Mouse (Mus musculus) 3134 (cell line): ENCODE measurements around the gene Grin2d.

ENCODE experiments used
- DNase-seq: peaks from one replicate; pipeline ENCODE4 v3.0.0-alpha.2; 2011; ENCODE audit warnings: low spot score; ENCODE audit not compliant: insufficient read length; ENCODE audit errors: extremely low read depth

The Grin2d gene

DNA sequence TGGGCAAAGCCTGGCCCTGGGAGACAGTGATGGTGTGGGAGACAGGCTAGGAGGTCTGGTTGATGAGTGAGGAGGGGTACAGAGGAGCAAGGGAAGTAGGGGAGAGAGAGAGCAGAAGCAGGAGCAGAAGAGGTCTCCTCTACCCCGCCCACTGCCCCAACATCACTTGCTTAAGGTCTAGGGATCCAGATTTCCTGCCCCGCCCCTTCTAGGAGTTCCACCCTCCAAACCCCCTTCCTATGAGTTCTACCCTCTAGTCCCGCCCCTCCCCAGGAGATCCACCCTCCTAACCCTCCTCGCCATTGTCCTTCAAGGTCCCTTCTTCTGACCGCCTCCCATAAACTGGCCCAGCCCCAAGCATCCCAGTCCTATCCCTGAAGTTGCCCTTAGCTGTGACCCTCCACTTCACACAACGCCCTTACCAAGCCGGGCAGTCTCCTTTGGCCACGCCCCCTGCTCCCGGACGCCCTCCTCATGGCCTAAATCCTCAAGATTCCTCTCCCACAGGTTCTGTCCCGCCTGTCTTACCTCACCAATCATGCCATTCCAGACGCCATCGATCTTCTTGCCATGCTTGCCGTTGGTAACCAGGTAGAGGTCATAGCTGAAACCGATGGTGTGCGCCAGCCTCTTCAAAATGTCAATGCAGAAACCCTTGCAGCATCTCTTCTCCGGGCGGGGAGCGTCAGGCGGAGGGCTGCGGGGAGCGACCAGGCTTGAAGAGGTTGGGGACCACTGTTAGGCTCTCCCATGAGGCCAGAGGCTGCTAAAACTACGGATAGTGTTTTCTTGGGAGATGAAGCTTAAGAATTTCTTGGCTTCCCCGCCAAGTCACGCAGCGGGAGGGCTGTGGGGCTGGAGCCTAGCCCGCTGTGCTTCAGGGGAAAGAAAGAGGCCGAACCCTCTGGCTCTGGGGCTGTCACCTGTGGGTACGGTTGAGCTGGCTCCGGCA is 21.0 kb downstream of the Grin2d start:
- no peak for DNase-seq

GRCm38 (mm10) chr7:45853089-45853488 is 25.1 kb downstream of the Grin2d start:
- DNase-seq: no peak

DNA sequence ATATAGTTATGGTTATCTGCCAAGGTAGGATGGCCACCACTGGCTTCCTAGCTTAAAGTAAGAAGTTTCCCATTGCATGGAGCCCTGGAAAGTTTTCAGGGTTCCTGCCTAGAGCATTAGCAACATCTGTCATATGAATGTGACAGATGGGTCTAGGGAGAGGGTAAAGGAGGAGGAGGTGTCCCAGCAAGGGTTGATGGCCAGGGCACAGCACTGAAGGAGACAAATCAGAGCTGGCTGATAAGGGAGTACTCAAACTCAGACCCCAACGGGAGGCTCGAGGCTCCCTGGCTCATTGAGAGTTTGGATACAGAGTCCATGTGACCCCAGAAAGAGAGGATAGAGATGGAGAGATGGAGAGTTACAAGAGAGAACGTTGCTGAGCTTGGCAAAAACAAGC is 27.5 kb downstream of the Grin2d start:
- DNase-seq: no peak

GRCm38 (mm10) chr7:45848447-45849027 is 29.6 kb downstream of the Grin2d start:
- DNase-seq: no peak

DNA sequence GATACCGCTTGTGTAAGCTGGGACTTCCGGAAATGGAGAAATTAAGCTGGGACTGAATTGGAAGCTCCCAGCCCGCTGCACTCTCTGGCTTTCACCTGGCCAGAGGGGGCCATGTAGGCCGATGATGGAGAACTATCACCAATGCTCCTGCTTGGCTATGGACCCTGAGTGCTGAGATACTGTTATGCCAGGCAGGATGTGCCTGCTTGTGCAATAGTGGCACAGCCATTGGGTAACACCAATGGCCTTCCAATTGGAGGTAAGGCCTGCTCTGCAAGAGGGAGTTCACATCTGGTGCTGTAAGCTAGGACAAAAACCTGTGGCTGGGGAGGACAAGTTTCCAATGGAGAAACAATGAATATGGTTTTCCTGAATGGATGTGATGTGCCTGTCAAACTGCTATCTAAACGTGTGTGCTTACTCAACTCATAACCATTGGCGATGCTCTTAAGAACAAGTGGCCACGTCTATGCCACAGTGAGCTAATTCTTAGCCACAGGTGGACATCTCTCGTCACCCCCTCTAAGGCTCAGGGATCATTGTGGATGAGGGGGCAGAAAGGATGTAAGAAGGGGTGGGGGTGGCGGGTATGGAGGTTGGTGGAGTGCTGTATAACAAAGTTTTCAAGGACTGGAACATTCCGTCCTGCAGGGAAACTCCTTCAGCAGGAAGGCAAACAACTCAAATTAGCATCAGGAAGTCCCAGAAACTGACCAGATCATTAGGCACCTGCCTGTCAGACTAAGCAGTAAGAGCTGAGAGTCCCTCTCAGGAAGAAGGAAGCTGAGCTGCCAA is 35.0 kb downstream of the Grin2d start:
- no peak for DNase-seq

DNA sequence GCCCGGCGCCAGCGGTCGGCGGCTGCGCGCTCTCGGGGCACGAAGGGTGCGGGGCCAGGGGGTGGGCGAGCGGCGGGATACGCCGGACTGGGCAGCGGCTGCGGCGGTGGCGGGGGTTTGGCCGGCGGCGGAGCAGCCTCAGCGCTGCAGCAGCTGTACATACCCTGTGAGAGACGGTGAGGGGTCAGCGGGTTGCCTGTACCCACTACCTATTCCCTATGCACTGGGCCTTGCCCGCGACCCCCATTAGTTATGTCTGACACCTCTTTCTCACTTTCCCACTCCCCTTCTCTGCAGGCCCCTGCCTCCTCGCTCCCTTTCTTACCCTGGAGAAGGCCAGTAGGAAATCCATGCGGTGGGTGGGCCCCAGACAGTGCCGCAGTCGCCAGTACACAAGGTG is 44.3 kb downstream of the Grin2d start:
- DNase-seq: no peak

DNA sequence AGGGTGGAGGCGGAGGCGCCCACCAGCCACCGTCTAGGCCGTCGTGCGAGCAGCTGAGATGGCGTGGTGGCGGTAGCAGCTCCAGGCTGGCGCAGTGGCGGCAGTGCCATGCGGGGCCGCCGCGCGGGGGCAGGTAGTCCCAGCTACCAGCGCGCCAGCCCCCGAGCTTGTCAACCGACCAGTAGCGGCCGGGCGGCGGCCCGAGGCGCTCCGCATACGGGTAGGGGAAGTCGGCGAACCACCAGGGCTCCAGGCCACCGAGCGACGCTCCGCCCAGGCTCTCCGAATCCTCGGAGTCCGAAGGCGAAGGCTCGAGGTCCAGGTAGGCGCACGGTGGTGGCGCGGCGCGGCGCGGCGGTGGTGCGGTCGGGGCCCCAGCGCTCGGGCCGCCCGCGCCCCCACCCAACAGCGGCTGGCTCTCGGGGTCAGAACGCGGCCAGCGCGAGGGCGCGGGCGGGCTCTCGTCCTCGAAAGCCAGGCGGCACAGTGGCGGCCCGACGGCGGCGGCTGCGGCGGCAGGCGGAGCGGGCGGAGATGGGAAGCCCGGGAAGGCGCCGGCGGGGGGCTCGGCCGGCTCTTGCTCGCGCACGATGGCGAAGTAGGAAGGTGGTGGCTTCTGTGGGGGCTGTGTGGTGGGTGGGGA is 44.9 kb downstream of the Grin2d start:
- DNase-seq: no peak

DNA sequence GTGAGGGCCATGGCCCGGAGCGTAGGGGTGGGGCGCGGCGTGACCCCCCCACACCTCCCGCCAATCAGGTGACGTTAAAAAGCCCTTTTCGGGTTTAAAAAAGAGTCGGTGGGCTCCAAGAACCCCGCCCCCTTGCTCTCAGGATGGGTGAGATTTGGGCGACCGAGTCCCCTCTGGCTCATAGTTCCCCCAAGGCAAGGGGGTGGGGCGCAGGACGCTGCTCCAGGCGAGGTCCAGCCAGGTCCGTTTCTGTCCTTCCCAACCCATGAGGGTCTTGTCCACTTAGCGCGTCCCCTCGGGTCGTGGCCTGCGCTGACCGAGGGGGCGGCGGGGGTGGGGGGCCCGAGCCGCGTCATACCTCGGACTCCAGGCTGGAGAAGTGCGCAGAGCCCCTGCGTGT is 45.8 kb downstream of the Grin2d start:
- no peak for DNase-seq

- DNase-seq: no peak
These were observed 47.1 kb downstream of the Grin2d start for GRCm38 (mm10) chr7:45831128-45831525.

DNA sequence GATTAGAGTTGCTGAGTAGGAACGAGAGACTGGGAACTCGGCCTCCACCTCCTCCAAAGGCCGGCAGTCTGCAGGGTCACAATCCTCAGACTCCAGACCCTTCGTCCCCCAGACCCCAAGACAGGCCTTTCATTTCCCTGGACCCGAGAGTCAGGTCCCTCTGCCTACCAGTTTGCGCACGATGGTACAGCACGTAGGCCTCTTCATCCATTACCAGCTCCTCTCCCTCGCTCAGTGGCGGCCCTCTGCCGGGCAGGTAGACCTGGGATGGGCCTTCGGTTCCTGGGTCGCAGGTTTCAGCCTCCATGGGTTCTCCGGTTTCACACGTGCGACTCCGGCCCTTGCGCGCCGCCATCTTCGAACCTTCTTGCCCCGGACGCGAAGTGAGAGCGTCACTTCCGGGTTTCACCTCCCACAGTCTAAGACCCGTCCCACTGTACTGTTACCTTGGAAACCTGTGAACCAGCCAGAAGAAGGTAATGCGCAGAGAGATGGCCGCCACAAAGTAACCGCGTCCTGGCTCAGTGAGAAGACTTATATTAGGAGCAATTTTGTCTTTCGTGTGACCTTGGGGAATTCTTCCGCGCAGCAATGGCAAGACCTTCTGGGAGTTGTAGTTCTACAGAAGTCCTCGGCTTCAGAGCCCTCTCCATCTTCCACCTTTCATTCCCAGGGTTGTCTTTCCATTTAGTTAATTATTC is 47.6 kb downstream of the Grin2d start, which contains the start of gene Grwd1:
Gene Grwd1 (minus strand): TSS at position 518 of the 701 bp plus-strand sequence.
- peak; percentile 81 for DNase-seq

DNA sequence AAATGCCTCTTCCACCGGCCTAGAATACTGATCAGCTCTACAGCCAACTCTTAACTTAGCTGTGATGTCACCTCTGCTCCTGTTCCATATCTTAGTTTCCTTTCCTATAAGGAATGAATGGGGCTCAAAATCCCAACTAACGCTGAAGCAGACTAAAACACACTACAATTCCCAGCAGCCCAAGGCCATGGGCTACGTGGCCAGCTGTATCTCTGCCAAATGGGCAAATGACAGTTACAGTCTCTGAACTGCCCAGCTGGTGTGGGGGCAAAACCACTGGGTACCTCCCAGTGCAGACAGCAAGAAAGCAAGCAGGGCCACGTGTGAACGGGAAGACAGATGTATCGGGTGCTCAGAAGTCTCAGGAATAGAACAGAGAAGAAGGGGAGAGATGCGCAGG is 51.5 kb downstream of the Grin2d start:
- no peak for DNase-seq

- no peak for DNase-seq
These were observed 53.6 kb downstream of the Grin2d start, which contains the start of gene Kcnj14 for GRCm38 (mm10) chr7:45824598-45824997. Kcnj14 (minus strand) TSS chr7:45824782.

DNA sequence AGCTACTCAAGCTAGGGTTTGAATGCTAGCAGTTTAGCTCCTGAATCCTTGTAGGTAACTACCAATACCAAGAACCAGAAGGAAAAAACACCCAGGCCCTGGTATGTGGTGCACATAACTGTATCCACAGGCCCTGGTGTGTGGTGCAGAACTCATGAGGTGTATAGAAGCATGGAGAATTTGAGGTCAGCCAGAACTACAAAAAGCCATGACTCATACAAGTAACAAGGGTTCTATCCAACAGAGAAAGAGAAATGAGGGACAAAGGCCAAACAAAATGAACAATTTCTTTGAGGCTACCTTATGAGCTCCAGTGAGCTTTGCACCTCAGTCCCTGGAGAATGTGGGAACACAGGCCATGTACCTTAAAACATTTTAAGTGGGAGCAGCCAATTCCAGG is 57.3 kb downstream of the Grin2d start:
- DNase-seq: peak; percentile 66

DNA sequence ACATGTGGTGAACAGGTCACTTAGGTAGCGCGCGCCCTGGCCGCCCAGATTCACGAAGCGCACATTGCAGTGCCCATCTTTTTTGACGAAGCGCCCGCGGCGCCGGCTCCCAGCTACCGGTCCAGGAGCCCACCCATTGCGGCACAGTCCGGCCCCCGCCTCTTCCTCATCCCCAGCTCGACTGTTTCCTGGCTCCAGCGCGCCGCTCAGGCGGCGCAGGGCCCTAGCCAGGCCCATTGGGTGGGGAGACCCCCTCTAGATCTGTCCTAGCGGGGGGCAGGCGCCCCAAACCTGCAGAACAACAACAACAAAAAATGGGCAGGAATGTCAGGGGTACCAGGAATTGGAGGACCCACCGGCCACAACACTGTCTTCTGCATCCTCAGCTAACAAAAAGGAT is 58.3 kb downstream of the Grin2d start:
- no peak for DNase-seq

DNA sequence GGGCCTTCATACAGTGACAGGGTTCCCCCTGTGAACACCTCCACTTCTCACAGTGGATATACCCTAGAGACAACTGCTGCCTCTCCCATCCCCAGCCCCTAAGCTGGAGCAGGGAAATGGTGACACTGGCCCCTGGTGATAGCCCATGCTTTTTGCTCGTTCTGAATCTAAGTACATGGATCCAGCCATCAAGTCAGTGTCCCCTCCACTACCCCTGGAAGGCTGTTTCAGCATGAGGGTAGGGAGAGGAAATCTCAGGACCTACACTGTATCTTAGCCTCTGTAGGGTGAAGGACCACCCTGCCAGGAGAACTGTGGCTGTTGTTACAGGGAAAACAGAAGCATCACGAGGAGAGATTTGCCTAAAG is 62.2 kb downstream of the Grin2d start:
- no peak for DNase-seq

- DNase-seq: no peak
These were observed 62.7 kb downstream of the Grin2d start for GRCm38 (mm10) chr7:45815323-45815983.

GRCm38 (mm10) chr7:45814841-45815240 is 63.3 kb downstream of the Grin2d start:
- no peak for DNase-seq

DNA sequence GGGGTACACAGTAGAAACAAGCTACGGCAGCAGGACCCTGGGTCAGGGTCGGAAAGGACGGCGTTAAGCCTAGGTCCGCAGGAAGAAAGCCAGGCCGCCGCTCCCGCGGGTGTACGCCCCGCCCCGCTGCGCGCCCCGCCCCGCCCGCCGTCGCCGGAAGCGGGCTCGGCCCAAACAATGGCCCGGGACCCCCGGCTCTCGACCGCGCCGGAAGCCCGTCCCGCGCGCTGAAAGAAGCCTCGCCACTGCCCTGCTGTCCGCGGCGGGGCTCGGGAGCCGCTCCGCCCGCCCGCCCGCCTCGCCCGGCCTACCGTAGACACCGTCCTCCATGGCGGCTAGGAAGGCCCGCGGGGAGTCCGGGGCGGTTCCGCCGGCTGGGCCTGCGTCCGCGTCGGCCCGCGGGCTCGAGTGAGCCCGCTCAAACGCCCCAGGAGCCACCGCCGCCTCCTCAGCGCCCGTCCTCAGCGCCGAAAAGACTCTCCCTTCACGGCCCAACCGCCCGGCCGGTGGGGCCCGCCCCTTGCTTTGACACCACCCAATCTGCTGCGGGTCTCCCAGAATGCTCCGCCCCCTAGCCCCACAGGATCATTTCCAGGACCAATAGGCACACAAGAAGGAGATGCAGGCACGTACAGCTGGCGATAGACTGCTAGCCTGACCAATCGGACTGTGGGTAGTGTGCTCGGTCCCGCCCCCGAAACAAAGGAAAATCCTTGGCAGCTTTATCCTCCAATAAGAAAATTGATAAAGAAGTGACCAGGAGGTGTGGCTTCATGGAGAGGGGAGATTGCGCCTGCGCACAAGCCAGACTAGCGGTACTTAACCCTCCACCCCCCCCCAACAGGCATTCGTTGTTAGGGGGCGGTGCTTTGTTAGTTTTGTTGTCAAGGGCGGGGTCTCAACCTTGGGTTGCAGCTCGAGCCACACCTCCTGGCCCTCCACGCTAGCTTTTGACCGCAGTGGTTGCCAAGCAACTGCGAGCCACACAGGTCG is 64.1 kb downstream of the Grin2d start, which contains the start of gene Cyth2:
Gene Cyth2 (minus strand): TSS at position 795 of the 993 bp plus-strand sequence.
- peak; percentile 95 for DNase-seq
